Mouse (Mus musculus) kidney, postnatal 10 days (tissue): ENCODE measurements around the gene Cela1.

Experiments
- DNase-seq: peaks from one replicate; pipeline ENCODE4 v3.0.0; 2021; ENCODE audit warnings: mixed read lengths

The Cela1 gene

DNA sequence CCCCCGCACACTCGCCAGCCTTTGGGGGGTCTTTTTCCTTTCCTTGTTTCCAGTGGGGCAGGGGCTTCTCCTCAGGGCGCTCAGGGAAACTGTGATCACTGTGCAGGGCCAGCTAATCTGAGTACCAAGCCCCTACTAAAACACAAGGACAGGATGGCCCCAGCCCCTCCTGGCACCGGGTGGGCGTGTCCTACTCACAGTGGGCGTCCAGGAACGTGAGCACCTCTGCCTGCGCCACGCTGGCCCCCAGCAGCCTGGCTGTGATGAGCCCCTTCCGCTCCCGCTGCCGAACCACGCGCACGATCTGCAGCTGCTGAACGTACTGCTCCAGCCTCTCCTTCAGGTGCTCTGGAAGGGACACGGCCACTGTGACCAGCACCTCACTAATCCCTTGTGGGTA, 16.2 kb upstream of the Cela1 start:
- DNase-seq: no peak

DNA sequence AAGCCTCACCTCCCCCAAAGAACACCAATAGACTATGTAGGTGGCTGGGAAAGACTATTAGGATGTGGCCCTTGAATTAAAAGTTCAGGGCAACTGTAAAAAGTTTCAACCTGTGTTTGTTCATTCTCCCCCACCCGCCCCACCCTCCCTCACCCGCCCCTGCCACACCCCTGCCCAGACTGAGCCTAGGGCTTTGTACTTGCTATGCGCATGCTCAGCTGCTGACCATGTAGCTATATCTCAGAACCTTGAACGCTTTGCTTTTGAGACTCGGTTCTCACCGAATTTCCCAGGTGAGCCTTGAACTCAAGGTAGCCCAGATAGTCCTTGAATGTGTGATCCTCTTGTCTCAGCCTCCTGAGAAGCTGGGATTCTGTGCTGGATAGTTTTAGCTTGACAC, 14.1 kb upstream of the Cela1 start:
- DNase-seq: no peak

DNA sequence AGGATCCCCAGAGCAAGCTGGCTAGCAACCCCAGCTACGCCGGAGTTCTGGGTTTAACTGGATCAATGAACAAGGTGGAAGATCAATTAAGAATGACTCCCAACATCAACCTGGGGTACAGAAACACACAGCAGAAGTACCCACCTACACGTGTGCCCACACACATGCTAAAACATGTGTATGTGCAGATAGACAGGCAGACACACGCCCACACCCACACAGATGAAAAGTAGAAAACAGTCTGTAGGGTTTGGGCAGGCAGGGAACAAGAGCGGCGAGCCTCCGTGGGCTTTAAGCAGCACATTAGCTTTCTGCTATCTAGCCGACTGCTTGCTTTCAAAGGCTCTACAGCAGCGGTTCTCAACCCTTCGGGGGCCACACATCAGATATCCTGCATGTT, 13.4 kb upstream of the Cela1 start:
- no peak for DNase-seq

DNA sequence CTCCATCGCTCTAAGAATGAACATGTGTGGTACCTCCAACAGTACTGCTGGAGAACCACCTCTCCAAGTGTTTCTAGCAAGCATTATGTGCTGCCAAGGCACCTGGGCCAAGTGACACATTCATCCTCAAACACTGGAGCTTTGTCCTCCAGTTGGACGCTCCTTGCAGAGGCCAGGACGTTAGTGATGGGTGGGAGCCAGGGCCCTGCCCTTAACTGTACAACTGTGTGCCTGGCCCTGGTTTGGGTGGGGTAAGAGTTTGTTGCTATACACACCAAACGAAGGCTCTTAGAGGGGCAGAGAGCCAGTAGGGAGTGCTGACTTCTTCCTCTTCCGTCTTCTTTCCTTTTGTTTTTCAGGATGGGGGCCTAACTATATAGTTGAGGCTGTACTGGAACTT, 12.7 kb upstream of the Cela1 start:
- no peak for DNase-seq

DNA sequence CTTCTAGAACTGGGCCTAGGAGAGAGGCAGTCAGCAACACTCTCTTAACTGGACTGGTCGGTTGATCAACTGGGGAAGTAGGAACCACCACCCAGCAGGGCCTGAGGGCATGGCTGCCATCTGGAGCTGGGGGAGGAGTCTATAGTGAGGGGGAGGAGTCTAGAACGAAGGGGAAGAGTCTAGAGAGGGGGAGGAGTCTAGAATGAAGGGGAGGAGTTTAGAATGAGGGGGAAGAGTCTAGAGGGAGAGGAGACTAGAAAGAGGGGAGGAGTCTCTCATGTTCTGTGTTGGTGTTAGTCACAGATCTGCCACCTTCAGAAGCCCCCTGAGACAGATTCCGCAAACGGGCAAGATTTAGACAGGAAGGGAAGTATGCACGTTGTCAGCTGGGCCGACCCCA, 11.7 kb upstream of the Cela1 start:
- no peak for DNase-seq

DNA sequence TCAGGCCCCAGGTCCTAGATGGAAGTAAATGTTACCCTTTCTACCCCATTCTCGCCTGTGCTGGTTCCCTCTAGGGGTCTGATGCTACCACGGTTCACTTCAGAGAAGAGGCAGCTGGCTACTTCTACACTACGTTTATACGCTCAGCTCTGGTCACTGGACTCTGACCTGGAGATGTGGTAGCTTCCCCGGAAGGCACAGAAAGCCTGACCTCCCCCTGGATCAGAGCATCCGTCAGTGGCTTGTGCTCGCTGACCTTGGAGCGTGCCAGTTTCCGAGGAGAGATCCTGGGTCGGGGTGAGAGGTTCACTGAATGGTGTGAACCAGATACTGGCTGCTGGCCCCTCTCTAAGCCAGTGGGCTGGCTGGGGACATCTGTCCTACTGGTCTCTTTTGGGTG, 10.4 kb upstream of the Cela1 start:
- DNase-seq: no peak

DNA sequence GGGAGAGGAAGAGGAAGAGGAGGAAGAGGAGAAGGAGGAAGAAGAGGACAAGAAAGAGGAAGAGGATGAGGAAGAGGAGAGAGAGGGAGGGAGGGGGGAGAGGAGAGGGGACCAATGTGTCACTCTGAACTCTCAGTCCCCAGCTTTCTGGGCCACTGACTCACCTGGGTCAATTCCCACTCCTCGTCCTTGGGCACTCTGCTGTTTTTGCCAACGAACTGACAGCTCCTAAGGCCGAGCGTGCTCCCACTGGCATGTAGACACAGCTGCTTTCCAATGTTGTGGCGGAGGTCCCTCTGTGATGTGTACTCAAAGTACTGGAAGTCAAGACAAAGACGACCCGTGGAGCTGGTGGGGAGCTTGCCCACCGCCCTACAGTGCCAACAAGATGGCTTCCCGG, 6.7 kb upstream of the Cela1 start:
- DNase-seq: no peak

DNA sequence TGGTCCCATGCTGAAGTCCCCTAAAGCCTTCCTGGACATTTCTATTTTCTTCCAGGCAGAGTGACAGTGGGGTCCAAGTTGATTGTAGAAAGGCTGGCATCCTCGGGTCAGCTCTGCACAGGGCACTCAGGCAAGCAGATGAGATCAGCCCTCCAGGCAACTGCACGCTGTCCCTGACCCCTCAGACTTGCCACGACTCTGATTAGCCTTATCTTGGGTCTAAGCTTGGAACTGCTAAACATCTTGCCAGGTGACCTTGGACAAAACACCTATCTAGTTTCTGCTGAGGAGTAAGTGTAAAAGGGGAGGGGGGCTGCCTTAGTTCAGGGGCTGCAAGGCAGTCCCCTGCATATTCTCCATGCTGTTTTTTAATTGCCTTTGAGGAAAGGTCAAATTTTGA, 4.3 kb upstream of the Cela1 start:
- no peak for DNase-seq

DNA sequence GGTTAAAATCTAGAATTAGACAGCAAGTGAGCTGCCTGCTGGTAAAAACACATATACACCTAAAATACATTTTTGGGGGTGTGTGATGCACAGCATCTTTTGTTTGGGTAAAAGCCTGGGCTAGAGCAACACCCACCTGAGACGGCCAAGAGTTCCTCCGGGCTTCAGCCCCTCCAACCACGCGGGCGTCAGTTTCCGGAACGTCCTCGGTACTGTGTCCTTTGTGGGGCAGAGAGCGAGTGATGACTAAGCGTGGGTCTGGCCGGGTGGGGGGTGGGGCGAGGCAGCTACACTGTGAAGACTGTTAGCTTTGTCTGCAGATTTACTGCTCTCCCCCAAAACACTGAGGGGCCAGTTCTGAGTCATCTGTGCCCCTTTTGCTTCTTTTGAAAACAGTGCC, 732 bp downstream of the Cela1 start:
- no peak for DNase-seq

DNA sequence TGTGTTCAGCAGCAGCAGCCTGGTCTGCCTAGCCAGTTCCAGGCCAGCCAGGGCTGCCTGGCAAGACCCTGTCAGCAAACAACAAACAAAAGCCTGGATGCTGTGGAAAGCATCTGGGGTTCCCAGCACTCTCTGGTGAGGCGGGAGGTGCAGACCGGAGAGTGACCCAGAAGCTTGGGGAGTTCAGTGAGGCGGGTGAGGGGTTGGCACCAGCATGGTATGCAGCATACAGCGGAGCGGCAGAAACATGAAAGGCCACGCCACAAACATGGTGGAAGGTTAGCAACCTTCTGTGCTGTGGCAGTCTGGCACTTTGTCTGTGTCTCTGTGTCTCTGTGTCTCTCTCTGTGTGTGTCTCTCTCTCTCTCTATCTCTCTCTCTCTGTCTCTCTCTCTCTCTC, 1.3 kb downstream of the Cela1 start:
- DNase-seq: no peak

DNA sequence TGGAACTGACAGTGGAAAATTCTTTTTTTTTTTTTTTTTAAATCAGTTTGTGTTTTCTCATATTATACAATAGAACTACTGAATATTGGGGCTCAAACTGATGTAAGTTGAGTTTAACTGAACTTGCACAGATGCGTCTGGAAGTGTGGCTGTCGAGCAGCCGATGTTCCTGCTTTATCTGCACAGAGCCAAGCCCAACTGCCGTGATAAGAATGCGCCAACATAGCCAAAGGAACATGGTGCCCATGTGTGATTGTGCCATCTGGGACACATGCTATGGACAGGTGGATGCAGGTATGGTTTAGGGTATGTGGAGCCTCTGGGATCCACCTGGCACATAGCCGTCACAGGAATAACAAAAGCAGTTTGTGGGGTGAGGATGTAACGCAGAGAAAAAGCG, 1.9 kb downstream of the Cela1 start:
- no peak for DNase-seq

DNA sequence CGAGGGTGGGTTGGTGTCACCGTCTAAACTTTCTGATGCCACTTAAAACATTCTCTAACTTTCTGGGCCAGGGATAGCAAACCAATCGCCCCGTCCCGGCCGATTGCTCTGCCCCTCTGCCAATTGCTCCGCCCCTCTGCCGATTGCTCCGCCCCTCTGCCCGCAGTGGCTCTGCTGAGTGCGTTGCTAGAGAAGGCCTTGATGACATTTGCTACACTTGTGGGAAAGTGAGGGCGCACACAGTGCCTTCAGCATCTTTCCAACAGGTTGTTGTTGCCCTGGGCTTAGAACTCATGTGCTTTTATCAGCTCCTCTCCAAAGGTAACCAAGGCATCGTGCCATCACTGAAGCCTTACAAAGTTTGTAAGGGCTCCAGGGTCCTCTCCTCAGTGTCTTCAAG, 2.5 kb downstream of the Cela1 start:
- DNase-seq: no peak

DNA sequence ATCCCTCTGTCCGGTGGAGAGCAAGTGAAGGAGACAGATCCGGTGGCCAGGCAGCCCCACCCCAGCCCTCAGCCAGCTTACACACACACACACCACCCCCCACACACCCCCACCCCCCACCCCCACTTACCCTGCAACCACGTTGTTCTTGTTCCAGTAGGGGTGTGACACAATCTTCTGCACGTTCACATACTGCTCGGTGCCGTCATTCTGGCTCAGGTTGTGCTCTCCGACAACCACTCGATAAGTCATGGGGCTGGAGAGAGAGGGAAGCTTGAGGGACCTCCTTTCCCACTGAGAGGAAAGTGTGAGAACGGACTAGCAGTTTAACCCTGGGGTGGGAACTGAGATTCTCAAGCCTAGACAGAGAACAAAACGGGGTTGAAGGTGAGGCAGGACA, 3.3 kb downstream of the Cela1 start:
- DNase-seq: no peak

DNA sequence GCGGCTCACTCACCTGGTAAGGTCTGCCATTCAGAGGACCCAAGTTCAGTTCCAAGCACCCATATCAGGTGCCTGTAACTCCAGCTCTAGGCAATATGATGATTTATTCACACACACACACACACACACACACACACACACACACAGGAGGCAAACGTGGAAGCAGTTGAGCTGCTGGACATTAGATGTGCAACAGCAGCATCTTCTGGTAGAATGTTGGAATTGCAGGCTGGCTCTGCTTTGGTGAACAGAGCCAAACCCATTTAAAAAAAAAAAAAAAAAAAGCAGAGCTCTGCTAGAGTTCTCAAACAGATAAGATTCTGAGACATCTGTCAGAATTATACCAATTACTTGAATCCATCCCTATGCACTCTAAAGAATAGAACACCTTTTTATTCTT, 4.7 kb downstream of the Cela1 start:
- peak; percentile 92 for DNase-seq

DNA sequence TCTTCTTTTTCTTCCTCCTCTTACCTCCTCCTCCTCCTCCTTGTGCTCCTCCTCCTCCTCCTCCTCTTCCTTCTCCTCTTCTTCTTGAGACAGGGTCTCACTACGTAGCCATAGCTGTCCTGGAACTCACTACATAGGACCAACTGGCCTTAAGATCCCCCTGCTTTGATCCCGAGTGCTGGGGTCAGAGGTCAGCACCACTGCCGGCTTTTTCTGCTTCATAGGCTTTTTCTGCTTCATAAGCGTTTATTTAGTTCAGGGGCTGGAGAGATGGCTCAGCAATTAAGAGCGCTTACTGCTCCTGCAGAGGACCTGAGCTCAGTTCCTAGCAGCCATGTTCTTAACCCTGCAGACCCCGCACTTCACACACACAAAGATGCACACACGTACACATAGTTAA, 6.0 kb downstream of the Cela1 start:
- peak; percentile 69 for DNase-seq

DNA sequence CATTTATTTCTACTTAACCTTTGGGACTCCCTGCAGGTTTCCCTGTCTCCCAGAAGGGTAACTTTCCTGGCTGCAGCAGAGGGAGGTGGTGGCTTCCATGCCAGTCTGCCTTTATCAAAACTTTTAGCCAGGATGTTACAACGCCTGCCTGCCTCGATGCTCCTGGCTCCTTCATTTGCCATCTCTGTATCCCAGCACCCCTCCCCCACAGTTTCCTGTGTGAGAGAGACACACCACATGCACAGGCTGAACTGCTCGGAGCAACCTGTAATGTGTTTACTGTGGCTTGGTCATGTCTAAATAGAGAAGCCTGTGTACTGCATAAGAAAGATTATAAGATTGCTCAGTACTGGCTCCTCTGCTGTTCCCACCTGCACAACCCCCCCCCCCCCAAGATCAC, 7.3 kb downstream of the Cela1 start:
- DNase-seq: peak; percentile 34

DNA sequence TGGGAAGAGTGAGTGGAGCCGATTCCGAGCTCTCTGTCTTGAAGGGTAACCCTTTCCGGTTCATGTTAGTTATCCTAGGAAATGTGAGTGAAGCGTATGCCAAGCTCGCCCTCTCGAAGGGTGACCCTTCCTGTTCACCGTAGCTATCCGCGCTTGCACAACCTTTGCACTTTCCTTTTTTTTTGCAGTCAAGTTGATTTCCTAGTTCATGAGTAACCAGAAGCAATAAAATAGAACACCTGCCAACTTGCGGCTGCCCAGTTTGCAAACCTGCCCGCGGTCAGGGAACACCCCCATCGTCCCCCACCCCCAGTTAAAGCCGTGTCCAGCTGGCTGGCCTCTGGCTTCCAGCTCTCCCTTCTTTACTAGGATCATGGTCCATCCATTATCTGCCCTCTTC, 8.7 kb downstream of the Cela1 start:
- peak; percentile 76 for DNase-seq

DNA sequence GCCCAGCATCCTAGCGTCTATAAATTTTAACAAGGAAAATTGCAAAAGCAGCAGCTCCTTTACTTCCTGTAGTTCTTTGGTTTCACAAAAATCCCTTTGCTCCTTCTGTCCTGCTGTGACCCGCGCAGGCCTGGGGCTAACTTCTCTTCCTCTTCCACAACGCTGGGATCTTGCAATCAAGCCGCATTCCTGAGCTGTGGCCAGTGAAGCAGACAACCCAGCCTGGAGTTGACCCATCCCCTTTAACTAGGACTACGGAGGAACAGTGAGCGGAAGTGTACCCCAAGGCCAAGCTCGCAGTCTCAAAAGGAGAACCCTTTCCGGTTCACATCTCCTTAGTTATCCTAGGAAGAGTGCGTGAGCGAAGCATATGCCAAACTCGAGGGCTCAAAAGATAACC, 9.1 kb downstream of the Cela1 start:
- DNase-seq: peak; percentile 72

DNA sequence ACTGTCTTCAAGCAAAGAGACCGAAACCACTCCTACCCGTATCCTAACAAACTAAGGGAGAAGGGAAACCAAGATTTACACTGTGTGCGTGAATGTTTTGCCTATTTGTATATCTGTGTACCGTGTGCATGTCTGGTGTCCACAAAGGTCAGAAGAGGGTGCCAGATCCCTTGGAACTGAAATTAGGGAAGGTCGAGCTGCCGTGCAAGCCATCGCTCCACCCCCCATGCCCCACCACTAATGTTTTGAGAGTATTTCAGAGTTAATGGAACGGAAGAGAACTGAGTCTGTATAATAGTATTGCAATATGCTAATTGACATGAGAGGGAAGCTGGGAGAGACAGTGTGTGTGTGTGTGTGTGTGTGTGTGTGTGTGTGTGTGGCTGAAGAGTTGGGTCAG, 10.0 kb downstream of the Cela1 start:
- no peak for DNase-seq

DNA sequence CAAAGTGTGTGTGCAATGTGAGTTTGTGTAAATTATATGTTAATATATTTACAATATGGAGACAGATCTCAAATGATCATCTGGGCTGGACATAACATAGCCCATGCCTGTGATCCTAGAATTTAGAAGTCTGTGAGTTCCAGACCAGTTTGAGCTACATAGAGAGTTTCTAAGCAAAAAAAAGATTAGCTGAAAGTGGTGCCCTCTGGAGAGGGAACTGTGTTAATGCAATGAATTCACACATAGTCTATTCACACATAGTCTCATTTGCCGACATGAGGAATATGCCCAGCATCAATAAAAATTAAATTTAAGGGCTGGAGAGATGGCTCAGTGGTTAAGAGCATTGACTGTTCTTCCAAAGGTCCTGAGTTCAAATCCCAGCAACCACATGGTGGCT, 11.2 kb downstream of the Cela1 start:
- DNase-seq: no peak

DNA sequence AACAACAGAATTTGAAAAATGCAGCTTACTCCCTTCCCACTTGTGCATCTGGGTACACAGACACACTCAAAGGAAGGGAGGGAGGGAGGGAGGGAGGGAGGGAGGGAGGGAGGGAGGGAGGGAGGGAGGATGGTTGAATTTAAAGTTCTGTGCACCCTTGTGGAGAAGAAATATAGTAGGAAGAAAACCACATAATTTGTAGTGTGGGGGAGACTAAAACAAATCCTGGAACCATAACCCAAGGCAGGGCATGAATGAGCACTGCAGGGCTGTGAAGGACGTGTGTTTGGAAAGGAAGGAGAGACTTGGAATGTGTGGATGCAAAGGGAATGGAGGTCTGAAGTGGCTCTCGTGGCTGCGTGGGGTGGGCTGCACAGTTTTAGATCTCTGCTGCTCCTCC, 12.2 kb downstream of the Cela1 start:
- DNase-seq: no peak

DNA sequence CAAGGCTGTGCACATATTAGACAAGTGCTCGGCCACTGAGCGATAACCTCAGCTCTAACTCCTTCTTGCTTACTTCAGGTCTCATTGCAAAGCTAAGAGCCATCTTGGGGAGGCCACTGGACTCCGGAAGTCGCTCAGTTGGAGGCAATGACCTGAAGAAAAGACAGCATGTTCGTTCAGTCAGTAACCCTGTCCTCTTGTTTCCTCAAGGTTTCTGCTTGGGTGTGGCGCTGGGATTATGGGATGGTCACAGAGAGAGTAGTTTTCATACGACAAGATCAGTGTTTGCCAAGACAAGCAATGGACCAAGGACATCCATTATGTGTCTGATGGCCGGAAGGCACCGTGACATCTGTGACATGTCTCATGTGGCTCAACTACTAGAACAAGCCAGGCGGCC, 13.2 kb downstream of the Cela1 start:
- no peak for DNase-seq

DNA sequence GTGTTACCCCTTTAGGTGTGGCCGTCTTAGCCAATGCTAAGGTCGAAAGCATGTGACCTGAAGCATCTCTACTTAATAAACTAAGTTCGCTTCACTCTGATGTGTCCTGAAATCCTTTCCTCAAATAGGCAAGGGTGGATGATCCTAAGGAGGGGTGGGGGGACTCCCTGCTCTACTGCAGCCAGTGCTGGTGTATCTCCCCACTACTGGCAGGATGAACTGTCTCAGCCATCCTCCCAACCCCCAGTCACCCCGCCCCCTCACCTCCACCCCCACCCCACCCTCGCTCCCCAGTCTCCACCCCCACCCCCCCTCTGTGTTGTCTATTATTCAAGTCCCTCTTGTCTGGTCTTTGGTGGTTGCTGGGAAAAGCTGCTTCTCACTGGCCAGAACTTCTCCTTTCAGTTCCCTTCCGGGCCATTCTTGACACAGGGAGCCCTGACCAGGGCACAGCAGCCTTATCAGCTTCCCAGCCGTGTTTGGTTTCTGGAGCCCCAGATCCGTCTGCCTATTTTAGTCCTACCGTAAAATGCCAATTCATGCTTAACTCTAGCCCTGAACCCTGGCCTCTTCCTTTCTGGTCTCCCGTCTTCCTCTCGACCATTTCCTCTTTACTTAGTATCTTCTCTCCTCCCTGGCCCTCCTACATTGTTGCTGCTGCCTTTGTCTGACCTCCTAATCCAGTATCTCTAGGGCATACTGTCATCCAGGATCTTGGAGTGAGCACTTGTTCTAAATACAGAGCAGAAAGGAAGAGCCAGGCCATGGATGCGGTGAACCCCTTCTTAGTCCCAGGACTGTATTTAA, 13.9 kb downstream of the Cela1 start:
- no peak for DNase-seq

DNA sequence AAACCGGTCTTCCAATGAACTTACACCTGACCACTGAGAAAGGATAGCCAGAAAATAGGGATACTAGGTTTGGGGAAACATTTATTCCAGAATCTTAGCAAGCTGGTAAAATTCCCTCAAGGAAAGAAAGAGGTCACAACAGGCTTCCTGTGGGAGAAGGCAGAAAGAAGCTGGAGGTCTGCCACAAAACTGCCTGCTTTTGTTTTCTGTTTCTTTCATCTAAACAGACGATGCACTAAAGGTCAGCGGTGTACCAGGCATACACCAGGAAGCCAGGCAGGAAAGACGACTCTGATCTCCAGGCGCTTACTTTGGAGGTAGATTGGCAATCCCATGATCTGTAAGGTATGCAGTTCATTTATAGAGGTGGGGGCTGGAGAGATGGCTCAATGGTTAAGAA, 16.9 kb downstream of the Cela1 start:
- DNase-seq: peak; percentile 53

DNA sequence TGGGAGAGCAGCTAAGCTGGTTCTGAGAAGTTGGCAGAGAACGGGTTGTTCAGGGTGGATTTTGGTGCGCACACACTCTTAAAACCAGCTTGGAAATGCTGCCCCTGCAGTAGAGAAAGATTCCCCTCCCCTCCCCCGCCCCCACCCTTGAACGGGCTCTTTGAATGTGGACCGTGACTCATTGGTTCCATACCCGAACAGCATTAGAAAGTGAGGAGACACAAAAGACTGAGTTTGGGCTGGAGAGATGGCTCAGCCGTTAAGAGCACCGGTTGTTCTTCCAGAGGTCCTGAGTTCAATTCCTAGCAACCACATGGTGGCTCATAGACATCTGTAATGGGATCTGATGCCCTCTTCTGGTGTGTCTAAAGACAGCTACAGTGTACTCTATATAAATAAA, 17.7 kb downstream of the Cela1 start:
- no peak for DNase-seq

DNA sequence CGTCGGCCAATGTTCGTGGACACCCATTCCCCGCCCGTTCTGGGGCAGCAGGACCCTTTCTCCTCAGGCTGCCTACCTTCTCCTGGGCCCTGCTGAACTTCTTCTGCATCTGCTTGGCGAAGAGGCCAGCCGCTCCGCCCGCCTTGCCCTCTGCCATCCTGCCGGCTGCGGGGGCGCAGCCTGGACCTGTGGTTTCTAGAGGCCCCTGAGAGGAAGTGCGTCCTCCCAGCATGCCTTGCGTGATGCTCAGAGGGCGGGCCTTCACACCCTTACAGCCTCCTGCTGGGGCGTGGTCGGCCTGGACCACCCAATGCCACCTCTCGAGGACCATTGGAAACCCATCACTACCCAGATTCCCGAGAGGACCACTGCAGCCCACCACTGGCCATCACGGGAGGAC, 18.4 kb downstream of the Cela1 start, which contains the start of gene Bin2:
TSS of gene Bin2 (minus strand) at position 217 of the 400 bp plus-strand sequence.
- no peak for DNase-seq
